Mouse (Mus musculus): ENCODE results near the gene Ift80. TPM values are rescaled to one million over a fixed set of nuclear protein-coding genes. Genes with fewer than 3 reads are reported as not detected.
A peak's percentile ranks its signal among the peaks of the same experiment; 100 is the strongest.
"Not testable (repeated sequence)": the region's sequence is repeated elsewhere in the genome, so short reads cannot be mapped to it uniquely, and the experiment has no call there.

Gene Ift80
- total RNA-seq, 2 experiments from 2014 or later, result 22.3 to 23.9 TPM

DNA sequence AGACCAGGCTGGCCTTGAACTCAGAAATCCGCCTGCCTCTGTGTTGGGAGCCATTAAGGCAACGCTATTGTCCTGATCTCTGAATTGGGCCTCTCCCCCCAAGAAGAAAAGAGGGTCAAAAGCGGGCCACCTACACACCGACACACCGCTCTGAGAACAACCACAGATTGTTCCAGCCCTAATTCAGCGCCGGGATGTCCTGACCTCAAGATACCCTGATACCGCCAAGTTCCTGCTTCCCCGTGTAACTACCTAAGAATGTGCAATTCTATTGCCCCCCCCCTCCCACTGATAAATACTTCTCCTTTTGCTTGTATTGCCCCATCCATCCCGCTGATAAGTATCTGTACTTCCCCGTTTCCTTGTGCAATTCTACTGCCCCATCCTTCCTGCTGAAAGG is 52.4 kb downstream of the Ift80 start:
- intact Hi-C loops (cut with DNase I), result loop anchor here (5.0 to 10.0 kb wide), 3 partner anchors 237 to 900 kb away; no protein-coding TSS in a partner anchor
- DNase-seq (ENCODE audit: low spot score in 2 of 2), result not testable (repeated sequence)

DNA sequence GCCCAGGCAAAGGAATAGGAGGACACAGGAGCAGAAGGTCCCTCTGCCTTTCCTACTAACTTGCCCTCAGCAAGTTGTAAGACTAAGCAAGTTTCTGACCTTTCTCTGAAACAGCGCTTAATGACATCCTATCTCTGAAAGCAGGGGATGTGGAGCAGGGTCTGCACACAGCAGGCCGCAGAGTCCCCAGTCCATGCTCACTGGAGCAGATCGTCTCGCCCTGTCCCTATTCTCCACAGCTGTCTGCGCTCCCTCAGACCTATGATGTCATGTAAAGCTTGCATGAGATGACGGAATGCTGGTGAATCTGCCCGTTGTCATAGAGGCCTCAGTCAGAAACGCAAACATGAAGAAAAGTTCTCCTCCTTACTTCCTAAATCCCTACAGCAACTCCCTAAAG is 55.0 kb downstream of the Ift80 start:
- intact Hi-C loops (cut with DNase I), result no loop called here
- DNase-seq (ENCODE audit: low spot score in 2 of 2), result no peak

DNA sequence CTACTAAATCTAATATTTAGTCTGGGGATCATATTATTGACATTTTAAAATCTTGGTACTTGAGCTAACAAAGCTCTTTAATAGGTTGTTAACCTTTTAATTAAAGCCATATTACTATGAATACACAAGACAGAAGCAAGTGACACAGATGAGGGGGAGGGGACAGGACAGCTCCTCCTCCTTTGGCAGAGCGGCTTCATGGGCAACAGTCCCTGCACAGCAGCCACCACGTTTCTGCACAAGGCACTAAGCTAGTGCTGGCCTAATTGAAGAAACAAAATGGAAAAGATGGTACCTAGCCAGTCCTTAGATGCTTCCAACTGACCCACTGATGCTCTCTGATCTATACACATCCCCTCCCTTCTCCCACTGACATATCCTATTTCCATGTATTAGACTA is 55.5 kb downstream of the Ift80 start:
- intact Hi-C loops (cut with DNase I), result no loop called here
- no peak for DNase-seq (ENCODE audit: low spot score in 2 of 2)

DNA sequence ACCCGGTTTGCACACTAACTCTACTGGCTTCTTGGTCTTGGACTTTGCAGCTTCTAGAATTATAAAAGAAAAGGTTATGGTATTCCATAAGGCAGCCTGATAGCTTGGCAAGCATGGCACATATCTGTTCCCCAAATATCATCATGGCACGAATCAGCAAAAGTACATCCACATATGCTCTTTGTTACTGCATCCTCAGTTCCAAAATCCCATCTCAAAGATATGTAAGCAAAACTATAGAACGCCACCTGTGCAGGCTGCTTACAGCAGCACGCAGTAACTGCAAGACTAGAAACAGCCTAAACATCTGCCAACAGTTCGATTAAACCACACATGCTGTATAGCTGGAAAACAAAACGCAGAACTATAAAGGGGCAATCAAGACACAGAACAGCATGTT is 62.5 kb downstream of the Ift80 start:
- peak; percentile 16 to 48 for DNase-seq (ENCODE audit: low spot score in 2 of 2)
- intact Hi-C loops (cut with DNase I), result no loop called here

DNA sequence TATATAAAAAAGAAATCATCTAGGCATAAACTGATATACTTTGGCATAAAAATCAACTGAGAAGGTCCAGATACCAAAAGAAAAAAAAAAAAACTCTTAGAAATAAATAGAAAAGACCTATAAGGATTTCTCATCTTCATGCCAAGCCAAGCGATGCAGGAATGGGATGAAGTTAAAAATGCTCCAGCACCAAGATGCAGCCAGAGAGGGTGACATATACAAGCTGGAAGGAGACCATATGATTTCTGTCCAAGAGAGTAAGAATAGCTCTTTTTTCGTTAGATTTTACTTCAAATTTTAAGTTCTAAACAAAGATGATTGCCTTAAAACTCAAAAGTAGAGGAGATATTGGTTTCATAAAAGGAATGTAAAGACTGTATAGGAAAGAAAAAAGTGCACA is 64.1 kb downstream of the Ift80 start:
- DNase-seq (ENCODE audit: low spot score in 2 of 2), result peak in 1 of 2 experiments; percentile 69
- intact Hi-C loops (cut with DNase I), result no loop called here

DNA sequence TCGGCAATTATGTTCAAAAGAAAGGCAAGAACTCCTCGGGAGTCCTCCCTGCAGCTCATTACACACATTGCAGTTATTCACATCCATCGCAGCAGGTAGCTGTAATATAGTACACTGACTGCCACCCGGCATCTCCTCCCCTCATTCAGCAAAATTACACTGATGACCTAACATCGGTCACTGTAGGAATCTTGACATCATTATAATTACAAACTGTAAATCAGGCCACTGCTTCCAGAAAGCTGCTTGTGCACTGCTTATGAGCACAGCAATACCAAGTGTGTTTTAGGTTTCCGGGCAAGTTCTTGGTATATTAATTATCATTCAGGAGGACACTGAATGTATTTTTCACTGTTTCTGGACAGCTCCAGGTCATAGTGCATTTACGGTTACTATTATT is 65.1 kb downstream of the Ift80 start:
- intact Hi-C loops (cut with DNase I), result no loop called here
- DNase-seq (ENCODE audit: low spot score in 2 of 2), result no peak

DNA sequence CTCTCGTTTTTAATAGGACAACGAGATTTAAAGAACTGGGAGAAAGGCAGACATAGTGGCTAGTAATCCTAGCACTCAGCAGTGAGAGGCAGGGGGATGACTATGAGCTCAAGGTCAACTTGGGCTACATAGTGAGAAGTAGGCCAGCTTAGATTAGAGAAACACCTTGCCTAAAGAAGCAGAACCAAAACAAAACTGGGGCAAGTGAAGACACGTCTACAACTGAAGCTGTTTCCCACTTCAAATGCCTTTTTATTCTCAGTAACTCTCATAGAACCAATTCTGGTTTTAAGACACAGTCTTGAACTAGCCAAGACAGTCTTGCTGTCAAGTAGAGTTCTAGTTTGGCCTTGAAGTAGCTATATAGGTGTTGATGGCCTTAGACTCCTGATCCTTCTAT is 67.7 kb downstream of the Ift80 start:
- DNase-seq (ENCODE audit: low spot score in 2 of 2), result no peak
- intact Hi-C loops (cut with DNase I), result no loop called here

DNA sequence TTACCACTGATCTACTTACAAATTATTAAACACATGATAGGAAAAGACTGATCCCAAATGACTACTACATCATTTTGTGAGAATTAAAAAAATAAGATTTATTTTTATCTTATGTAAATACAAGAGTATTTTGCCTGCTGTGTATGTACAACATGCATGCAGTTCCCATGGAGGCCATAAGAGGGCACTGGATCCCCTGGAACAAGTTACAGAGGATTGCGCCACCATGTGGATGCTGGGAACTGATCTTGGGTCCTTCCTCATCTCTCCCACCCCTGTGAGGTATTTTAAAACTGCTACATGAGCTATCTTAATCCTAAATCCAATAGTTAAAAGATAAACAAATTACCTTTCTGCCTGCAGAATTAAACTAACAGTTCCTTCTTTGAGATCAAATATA is 68.9 kb downstream of the Ift80 start:
- intact Hi-C loops (cut with DNase I), result no loop called here
- DNase-seq (ENCODE audit: low spot score in 2 of 2), result no peak

DNA sequence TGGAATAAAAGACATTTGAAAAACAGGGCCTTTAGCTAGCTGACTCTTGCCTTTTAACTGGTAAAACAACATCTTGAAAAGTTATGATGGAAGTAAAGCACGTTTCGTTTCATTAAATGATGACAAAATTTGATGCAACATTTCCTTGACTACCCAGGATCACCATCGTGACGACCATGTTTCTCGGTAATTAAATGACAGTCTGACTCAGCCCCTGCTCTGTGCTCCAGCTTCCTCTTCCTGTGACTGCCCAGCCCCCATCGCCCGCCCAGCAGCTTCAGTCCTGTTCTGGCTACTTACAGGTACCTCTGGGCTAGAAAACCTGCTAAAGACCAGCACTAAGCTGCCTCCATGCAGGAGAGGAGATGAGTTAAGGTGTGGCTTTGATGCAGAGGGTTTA is 70.1 kb downstream of the Ift80 start:
- intact Hi-C loops (cut with DNase I), result no loop called here
- DNase-seq (ENCODE audit: low spot score in 2 of 2), result no peak

DNA sequence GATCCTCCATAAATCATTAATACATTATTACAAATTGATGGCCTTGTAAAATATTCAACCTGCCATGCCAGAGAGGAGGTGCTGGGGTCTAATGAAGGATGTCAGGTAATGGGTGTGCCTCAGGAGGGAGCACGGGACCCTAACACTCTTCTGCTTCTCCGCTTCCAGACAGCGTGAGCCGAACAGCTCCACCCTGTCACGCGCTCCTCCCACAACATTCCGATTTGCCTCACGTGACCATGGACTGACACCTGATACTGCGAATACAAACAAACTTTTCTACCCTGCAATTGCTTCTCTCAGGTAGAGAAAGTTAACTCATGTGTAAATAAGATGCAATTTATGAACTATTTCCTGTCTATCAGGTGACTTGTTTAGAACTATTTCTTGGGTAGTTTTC is 75.8 kb downstream of the Ift80 start:
- DNase-seq (ENCODE audit: low spot score in 2 of 2), result no peak
- intact Hi-C loops (cut with DNase I), result no loop called here

DNA sequence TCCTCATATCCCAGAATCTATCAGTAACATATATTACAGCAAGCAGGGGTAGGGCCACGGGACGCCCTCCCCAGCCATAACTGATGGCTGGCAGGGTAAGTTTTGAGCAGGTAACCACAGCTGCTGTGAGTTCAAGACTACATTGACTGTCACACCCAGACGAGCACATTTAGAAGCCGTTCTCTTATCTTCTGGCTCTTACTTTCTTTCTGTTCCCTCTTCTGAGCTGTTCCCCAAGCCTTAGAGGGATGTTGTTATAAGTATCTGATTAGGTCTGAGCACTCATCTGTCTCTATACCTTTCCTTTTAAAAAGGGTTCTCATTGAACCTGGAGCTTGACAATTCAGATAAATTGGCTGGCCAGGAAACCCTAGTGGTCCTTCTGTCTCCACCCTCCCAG is 96.9 kb downstream of the Ift80 start:
- intact Hi-C loops (cut with DNase I), result no loop called here
- DNase-seq (ENCODE audit: low spot score in 2 of 2), result no peak

DNA sequence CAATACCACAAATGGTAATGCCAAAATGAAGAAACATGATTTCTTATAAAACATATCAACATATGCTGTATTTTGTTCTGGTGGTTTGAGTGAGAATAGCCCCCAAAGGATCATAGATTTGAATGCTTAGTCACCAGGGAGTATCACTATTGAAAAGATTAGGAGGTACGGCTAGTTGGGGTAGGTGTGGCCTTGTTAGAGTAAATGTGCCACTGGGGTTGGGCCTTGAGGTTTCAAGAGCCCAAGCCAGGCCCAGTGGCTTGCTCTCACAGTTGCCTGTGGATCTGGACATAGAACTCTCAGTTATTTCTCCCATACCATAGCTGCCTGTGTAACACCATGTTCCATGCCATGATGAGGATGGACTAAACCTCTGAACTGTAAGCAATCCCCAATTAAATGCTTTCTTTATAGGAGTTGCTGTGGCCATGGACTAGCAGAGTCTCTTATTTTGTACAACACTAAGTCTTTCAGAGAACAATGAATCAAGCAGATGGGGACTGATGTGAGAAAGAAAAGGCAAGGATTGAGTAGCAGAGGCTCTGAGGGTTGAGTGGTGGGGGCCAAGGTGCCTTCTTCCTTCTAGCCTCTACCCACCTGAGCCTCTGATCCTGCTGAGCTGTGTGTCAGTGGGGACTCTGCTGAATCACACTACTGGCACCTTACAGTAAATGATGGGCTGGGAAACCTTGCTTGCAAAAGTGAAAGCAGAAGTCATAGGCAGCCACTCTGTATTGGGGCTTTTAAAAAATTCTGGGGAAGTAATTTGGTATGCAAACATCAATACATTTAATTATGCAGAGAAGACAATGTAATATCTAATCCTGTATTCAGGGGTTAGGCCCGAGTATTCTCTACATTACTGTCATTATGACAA is 99.2 kb downstream of the Ift80 start:
- intact Hi-C loops (cut with DNase I), result no loop called here
- peak in 1 of 2 experiments; percentile 40 for DNase-seq (ENCODE audit: low spot score in 2 of 2)

DNA sequence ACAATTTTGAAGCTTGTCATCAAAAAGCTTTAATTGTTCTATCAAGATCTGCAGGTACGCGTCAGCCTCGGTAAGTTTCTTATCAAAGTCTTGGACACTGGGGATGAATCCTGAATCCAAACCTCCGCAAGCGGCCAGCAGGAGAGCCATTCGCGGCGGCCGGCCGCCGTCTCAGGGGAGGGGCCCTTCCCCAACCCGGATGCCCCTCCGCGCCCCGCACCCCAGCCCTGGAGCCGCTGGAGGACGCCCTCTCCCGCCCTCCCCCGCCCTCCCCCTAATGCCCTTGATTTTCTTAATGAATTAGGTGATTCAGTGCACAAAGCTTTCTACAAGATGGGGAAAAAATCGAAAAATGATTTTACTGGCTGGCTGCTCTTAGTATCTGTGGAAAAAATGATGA is 101.7 kb downstream of the Ift80 start:
- DNase-seq (ENCODE audit: low spot score in 2 of 2); intact Hi-C loops (cut with DNase I): not testable (repeated sequence)

DNA sequence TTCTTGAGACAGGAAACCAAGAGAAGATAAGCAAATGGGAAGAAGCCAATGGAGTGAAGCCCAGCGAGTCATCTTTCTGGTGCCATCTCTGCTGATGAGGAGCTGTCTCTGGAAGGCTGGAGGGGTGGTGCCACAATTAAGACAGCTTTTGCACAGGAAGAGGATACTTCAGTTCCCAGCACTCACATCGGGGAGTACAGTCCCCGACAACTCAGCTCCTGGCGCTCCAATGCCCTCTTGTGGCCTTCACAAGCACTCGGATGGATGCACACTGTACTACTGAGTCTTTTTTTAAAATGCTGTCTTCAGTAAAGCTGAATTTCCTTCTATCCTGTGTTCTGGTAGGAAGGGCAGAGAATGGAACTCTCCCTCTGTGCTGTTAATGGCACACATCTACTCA is 107.2 kb downstream of the Ift80 start:
- intact Hi-C loops (cut with DNase I), result no loop called here
- no peak for DNase-seq (ENCODE audit: low spot score in 2 of 2)

DNA sequence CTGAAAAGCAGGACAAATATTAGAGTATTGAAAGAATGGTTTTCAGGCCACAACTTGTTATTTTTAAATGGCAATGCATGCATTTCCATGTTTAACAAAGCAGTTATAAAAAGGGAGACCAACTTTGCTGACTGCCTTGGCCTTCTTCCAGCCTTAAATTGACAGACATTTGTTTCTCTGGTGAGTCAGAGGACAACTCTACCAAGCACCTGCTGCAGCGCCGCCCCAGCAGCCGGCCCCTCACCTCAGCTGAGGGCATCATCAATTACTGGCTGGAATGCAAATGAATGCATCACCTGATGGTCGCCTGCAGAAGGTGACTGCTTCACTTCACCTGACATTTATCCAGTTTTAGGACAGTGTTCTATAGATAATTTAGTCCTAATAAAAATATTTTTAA is 108.9 kb downstream of the Ift80 start:
- intact Hi-C loops (cut with DNase I), result no loop called here
- peak in 1 of 2 experiments; percentile 11 for DNase-seq (ENCODE audit: low spot score in 2 of 2)

DNA sequence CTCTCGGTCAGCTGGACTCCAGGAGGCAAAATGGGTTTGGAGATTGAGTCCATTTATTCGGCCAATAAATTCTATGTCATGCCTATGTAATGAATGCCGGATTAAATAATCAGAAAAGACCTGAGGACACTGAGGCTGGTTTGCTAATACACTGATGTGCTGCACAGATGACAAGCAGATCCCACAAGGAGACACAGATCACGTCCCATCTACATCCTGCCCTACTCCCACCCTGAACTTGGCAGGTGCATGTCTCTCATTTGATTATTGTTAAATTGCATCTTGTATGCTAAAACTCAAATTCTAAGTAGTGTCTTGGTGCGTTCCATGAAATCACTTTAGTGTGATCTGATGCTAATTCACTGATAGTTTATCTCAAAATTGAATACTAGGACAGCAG is 117.5 kb downstream of the Ift80 start:
- intact Hi-C loops (cut with DNase I), result no loop called here
- DNase-seq (ENCODE audit: low spot score in 2 of 2), result no peak

DNA sequence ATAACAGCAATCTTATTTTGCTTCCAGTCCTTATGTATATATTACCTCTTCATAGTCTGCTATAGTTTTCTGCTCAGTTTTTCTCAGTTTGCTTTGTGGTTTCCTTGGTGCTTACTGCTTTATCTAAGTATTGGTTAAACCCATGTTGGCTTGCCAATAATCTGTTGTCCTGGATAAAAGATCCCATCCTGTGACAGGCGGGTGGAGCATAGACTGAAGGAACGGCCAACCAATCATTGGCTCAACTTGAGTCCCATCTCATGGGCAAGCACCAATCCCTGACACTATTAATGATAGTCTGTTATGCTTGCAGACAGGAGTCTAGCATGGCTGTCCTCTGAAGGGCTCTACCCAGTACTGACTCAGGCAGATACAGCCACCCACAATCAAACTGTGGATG is 130.3 kb downstream of the Ift80 start:
- no peak for DNase-seq (ENCODE audit: low spot score in 2 of 2)
- intact Hi-C loops (cut with DNase I), result no loop called here

DNA sequence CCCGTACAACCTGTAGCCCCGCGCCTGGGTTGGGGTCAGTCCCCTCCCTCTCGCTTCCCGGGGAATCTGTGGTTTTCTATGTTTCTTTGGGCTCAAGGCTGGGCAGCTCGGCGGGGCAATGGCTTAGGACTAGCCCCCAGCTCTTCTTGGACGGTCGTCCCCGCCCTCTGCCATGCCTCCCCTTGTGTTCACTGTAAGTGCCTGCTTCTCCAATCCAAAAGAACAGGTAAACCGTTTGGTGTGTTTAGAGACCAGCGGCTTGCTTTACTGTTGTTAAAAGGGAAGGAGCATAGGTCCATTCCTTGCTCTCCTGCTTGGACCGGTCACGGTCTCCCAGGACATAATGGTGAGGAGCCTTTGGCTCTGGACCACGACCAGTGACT is 133.8 kb downstream of the Ift80 start:
- intact Hi-C loops (cut with DNase I), result no loop called here
- no peak for DNase-seq (ENCODE audit: low spot score in 2 of 2)

DNA sequence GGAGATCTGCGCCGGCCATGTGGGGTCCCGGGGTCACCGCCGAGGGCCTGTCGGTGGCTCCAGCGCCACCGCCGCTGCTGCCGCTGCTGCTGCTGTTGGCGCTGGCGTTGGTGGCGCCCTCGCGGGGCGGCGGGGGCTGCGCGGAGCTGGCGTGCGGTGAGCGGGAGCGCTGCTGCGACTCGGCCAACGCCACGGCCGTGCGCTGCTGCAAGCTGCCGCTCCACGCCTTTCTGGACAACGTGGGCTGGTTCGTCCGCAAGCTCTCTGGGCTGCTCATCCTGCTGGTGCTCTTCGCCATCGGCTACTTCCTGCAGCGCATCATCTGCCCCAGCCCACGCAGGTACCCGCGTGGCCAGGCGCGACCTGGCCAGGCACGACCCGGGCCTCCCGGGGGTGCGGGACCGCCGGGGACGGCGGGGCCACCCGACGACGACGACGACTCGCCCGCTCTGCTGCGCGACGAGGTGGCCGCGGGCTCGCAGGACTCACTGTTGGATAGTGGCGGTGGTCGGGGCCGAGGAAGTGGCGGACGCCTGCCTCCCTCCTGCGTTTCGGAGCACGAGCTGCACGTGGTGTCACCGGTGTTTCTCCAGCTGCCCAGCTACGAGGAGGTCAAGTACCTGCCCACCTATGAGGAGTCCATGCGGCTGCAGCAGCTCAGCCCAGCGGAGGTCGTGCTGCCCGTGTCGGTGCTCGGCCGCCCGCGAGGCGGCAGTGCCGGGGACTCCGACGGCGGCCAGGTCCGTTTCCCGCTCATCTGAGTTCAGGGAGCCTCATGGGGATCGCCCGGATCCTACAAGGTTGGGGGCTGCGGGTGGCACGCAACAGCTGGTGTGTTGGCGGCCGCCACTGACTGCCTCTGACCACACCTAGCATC is 134.4 kb downstream of the Ift80 start:
- peak; percentile 33 to 41 for DNase-seq (ENCODE audit: low spot score in 2 of 2)
- intact Hi-C loops (cut with DNase I), result no loop called here

DNA sequence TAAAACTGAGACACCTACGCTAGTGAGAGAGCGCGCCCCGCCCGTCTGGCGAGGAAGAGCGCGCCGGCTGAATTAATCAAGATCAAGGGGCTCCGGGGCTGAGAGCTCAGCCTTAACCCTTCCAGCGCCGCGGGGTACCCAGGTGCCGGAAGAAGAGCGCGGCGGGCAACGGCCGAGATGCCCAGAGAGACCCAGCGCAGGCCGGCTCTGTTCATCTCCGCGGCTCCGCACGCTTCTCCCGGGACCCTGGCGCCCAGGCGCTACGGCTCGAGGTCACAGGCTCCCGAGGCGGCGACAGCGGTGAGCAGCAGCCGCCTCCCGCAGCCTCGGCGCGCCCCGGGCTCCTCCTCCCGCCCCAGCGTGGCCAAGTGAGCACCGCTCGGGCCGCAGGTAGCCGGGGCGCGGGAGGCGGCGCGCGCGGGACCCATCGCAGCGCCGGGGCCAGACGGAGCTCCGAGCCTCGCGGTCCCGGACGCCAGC is 135.1 kb downstream of the Ift80 start, which contains the start of gene 1110032F04Rik:
Gene 1110032F04Rik, plus strand, starts transcription at position 376 of the 480 bp plus-strand sequence.
- DNase-seq (ENCODE audit: low spot score in 2 of 2), result peak; percentile 52 to 60
- intact Hi-C loops (cut with DNase I), result no loop called here

Measured in left cerebral cortex, postnatal 25 days (tissue).